Mouse (Mus musculus): ENCODE measurements at regions not wholly inside any gene's neighbourhood (a gene's known extent, or its start where the extent isn't known, plus 50 kb on each side); places are given as distances from the start of the nearest gene placed in this dataset.

DNA sequence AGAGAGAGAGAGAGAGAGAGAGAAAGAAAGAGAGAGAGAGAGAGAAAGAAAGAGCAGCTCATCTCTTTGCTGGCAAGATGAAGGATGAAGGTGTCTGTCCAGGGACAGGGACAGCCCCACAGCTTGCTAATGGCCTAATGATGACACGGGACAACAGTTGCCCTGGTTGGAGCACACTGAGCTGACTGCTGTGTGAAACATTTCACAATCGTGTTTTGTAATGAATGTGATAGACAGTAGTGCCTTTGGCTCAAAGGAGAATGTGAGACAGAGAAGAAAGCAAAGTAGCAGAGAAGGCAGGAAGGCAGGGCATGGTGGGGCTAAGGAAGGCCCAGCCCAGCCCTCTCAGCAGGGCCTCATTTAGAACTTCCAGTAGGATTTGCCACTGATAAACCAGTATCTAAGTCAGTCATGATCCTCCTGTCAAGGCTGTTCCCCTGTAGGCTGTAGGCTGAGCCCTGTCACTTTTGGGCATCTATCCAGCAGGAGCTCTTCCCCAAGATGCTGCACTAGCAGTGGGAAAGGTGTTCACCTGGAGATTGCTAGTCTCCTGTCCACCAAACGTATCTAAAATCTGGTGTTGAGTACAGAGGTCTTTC, 54.2 kb upstream of the Irs2 start:
- H3K9ac ChIP-seq (ENCODE audit: low read length): no peak overlapping the region
- H3K4me3 ChIP-seq (ENCODE audit: low read depth, low read length): no peak overlapping the region
- no peak overlapping the region for H3K4me2 ChIP-seq (ENCODE audit: low read length)
- H3K27ac ChIP-seq (ENCODE audit: low read depth): no peak overlapping the region
- DNase-seq (ENCODE audit: low spot score) (no peak), ATAC-seq (replicated peaks; ENCODE audit: low FRiP score, low TSS enrichment, low read depth) (no peak)
- H3K9me3 ChIP-seq (ENCODE audit: control insufficient read depth, low read length): no peaks in the 10 kb centered on the region
- H3K4me1 ChIP-seq (replicated peaks; ENCODE audit: control insufficient read depth, insufficient read depth, low read length): no peaks in the 10 kb centered on the region; the same call in 1 of the 2 replicates
- no peaks in the 10 kb centered on the region for H3K36me3 ChIP-seq (ENCODE audit: control insufficient read depth, insufficient read depth, low read length)
- 47% methylated on average over 3 of the region's 3 CpGs for WGBS
- no peaks in the 10 kb centered on the region for H3K27me3 ChIP-seq (replicated peaks; ENCODE audit: control insufficient read depth, insufficient read depth, low read length)

DNA sequence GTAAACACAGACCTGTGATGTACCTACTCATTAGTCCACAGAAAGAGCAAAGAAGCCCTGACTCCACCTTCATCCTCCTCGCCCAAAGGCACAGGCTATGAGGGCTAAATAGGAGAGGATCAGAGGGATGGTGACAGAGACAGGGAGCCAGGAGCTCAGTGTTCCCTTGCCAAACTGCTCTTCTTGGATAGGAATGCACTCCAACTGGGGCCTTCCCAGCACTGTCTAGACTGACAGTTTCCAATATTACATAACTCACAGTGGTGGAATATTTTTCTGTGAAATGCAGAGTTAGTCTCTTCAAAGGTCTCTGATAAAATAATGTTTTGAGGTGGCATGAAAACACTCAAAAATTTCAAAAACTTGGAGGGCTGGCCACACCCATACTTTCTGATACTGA, 53.5 kb upstream of the Irs2 start:
- H3K4me2 ChIP-seq (ENCODE audit: low read length): no peak overlapping the region
- no peak overlapping the region for H3K27ac ChIP-seq (ENCODE audit: low read depth)
- H3K4me1 ChIP-seq (replicated peaks; ENCODE audit: control insufficient read depth, insufficient read depth, low read length): no peaks in the 10 kb centered on the region; the same call in 1 of the 2 replicates
- no peak overlapping the region for H3K9ac ChIP-seq (ENCODE audit: low read length)
- no peaks in the 10 kb centered on the region for H3K27me3 ChIP-seq (replicated peaks; ENCODE audit: control insufficient read depth, insufficient read depth, low read length)
- ATAC-seq (replicated peaks; ENCODE audit: low FRiP score, low TSS enrichment, low read depth) (no peak), DNase-seq (ENCODE audit: low spot score) (no peak)
- H3K36me3 ChIP-seq (ENCODE audit: control insufficient read depth, insufficient read depth, low read length): no peaks in the 10 kb centered on the region
- 75% methylated on average over 1 of the region's 1 CpGs for WGBS
- no peak overlapping the region for H3K4me3 ChIP-seq (ENCODE audit: low read depth, low read length)
- H3K9me3 ChIP-seq (ENCODE audit: control insufficient read depth, low read length): no peaks in the 10 kb centered on the region

GRCm38 (mm10) chr8:11060604-11061003, 52.3 kb upstream of the Irs2 start:
- Histone ChIP-seq H3K36me3 (ENCODE audit: control insufficient read depth, insufficient read depth, low read length) (no peaks in the 10 kb centered on the region), H3K9me3 (ENCODE audit: control insufficient read depth, low read length) (no peaks in the 10 kb centered on the region), H3K4me1 (replicated peaks; ENCODE audit: control insufficient read depth, insufficient read depth, low read length) (peaks cover 5% of the 10 kb centered on the region; the same call in 1 of the 2 replicates), H3K27me3 (replicated peaks; ENCODE audit: control insufficient read depth, insufficient read depth, low read length) (no peaks in the 10 kb centered on the region), H3K27ac (ENCODE audit: low read depth) (no peak overlapping the region), H3K4me2 (ENCODE audit: low read length) (no peak overlapping the region), H3K9ac (ENCODE audit: low read length) (no peak overlapping the region), H3K4me3 (ENCODE audit: low read depth, low read length) (no peak overlapping the region)
- 41% methylated on average over 3 of the region's 3 CpGs for WGBS
- ATAC-seq (replicated peaks; ENCODE audit: low FRiP score, low TSS enrichment, low read depth): no peak
- DNase-seq (ENCODE audit: low spot score): no peak

- DNase-seq (ENCODE audit: low spot score) (no peak), ATAC-seq (replicated peaks; ENCODE audit: low FRiP score, low TSS enrichment, low read depth) (no peak)
- Histone ChIP-seq H3K27me3 (replicated peaks; ENCODE audit: control insufficient read depth, insufficient read depth, low read length) (no peaks in the 10 kb centered on the region), H3K4me2 (ENCODE audit: low read length) (no peak overlapping the region), H3K9me3 (ENCODE audit: control insufficient read depth, low read length) (no peaks in the 10 kb centered on the region), H3K36me3 (ENCODE audit: control insufficient read depth, insufficient read depth, low read length) (no peaks in the 10 kb centered on the region), H3K4me1 (replicated peaks; ENCODE audit: control insufficient read depth, insufficient read depth, low read length) (peaks cover 12% of the 10 kb centered on the region; the same call in 1 of the 2 replicates), H3K27ac (ENCODE audit: low read depth) (no peak overlapping the region), H3K4me3 (ENCODE audit: low read depth, low read length) (no peak overlapping the region), H3K9ac (ENCODE audit: low read length) (no peak overlapping the region)
- WGBS: 92% methylated on average over 3 of the region's 3 CpGs
These were observed 50.1 kb upstream of the Irs2 start for GRCm38 (mm10) chr8:11058392-11058791.

Measured in intestine, embryonic 14.5 days (tissue).